Mouse (Mus musculus): Measurements from ENCODE around the gene Mical2. TPM values are rescaled to one million over a fixed set of nuclear protein-coding genes. Genes with fewer than 3 reads are reported as not detected.

Gene Mical2
- total and polyA plus RNA-seq, 3 experiments: 3.8 to 14.3 (median 10.6) TPM

DNA sequence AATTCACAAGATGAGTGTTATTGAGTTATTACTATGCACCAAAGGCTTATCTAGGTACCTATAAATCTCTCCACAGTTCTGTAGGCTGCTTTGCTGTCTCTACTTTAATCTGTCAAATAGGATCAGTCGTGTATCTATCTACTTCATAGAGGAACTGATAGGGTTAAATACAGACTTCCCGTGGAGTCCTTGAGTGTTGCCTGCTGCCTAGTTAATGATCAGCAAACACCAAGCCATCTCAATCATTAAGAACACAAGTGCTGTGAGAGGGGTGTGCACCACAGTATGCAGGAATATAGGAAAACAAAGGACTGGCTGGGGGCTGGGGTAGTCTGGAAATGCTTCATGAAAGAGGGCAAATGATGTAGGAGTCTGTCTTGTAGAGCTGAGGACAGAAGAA lies 50.2 kb downstream of the Mical2 start:
- no peak for DNase-seq

DNA sequence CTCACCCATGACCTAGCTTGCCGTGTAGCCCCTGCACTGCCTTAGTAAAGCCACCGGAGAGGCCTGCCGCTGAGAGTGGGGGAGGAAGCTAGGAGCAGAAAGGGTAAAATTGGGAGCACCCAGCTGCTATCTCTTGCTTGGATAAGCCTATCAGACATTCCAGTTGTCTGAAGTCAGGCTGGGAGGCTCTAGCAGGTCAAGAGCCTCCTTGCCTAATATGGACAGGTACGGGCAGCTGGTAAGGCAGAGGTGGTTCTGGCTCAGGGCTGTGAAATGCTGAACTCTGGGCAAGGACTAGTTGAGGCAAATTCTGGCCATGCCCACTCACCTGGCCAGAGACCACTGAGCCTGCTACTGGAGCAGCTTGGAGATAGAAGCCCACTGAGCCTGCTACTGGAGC lies 51.2 kb downstream of the Mical2 start:
- no peak for DNase-seq

GRCm38 (mm10) chr7:112278648-112279047 lies 53.0 kb downstream of the Mical2 start:
- no peak for DNase-seq

GRCm38 (mm10) chr7:112280474-112280873 lies 54.8 kb downstream of the Mical2 start:
- DNase-seq: no peak

DNA sequence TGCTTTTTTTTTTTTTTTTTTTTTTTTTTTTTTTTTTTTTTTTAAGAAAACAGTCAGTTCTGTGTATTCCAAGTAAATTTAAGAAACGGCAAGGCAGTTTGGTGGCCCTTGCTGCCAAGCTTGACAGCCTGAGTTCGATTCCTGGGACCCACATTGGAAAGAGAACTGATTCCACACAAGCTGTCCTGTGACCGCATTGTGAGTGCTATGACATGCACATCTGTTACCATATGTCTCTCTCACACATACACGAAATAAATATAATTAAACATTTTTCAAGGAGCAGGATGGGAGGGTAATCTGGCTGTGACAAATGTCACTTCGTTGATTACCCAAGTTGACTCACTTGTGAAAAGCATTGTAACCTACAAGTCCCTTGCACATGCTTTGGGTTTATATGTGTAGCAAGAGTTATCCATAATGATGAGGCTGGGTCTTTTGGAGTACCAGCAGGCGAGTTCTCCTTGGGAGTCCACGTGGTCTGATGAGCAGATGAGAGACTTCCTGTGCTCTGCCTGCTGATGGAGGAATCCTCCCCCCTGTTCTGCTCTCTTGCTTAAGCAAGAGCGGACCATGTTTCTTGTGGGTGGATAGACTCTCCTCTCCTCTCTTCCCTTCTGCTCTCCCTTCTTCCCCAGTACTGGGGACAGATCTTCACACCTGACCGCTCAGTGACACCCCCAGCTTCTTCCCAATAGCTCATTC lies 58.1 kb downstream of the Mical2 start:
- DNase-seq: no peak

DNA sequence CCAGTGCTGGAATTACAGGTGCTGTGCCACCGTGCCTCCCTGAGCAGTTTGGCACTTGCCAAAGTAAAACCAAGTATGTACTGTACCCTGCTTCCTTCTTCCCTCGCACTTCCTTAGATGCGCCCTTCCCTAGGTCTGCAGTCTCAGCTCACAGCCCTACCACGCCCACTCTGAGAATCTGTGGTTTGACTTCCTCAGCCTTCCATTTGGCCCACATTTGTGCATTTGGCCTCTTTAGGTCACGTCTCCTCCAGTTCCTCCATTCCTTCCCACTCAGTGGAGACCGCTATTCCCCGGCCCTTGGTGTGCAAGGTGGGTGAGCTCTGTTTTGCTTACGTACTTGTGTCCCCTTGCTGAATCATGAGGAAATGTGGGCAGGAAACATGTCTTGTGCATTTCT lies 59.9 kb downstream of the Mical2 start:
- no peak for DNase-seq

GRCm38 (mm10) chr7:112288352-112289107 lies 62.9 kb downstream of the Mical2 start:
- DNase-seq: peak; percentile 83

DNA sequence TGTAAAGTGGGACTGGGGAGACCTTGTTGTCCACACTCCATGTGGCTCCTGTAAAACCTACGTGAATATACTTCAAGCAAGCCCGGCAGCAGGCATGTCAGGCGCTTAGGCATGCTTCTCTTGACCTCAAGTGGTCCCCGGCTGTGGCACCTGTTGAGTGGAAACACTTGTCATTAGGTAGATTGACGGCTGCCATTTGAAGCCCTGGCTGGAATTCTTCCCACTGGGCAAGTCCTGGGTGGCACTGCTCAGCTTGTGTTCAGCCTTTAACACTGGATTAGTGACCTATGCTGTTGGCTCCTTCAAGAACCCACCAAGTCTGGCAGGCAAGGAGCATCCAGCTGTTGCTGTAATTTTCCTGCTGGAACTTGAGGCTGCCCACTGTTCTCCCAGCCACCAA lies 63.9 kb downstream of the Mical2 start:
- peak; percentile 17 for DNase-seq

DNA sequence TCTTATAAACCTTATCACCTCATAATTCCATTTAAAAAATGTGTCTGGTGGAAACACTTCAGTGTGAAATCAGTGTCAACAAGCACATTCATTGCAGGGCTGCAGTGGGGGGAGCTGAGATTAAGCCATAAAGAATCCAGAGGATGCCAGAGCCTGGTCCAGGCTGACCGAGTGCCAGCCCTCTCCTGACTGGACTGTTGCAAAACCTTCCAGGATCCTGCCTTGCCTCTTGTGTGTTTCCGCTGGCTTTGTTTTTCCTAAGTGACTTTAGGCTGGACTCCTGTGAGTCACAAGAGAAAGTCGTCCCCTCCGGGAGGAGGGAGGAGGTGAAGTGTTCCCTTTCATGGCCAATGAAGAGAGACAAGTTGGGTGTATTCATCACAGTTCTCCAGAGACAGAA lies 64.3 kb downstream of the Mical2 start:
- DNase-seq: peak; percentile 80

- DNase-seq: no peak
These were observed 67.9 kb downstream of the Mical2 start for GRCm38 (mm10) chr7:112293456-112294104.

DNA sequence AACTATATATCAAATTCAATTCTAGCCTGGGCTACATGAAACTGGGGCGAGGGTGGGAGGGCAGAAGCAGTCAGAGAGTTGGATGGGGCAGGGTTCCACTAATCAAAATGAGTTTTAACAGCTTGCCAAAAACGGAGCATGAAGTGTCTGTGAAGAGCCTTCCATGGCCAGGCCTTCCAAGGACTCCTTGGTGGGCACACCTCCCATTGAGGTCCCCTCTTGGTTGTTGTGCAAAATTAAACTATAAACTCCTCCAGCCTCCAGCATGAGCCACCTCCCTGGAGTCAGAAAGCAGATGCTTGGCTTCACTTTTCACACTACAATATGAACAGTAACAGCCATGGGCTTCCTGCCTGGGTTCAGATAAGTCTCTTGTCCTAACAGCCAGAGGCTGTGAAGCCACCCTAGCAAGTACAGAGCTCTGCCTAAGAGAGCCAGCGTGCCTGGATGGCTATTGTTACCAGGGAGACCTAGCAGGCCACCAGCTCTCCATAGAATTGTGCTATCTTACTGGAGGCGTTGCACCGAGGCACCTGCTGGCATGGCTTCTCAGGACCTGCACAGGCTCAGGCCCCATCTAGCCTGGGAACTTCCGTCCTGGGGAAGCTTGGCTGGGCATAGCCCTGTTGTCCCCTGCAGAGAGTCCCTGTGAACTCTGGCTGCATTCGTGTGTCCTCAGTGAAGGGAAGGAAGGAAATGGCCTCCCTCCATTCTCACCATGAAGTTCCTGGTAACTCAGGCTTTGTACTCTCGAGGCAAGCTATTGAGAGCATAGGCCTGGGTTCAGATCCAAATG lies 70.0 kb downstream of the Mical2 start:
- DNase-seq: no peak

DNA sequence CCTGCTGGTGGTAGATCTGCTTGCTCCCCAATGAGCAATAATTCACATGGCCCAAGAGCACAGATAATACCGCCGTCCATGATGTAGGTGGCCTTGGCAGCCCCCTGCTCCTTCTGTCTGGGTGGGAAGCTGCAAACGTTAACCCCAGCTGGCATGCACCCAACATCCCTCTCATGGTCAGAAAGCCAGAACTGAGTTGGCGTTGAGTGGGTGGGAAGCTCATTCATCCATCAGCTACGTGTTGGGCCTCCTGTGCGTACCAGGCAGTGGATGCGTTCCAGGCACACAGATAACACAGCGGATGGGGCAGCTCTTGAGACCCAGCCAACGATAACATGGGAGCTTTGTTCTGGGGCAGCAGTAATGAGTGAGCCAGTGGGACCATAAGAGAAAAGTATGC lies 72.4 kb downstream of the Mical2 start:
- peak; percentile 70 for DNase-seq

GRCm38 (mm10) chr7:112298871-112299422 lies 73.3 kb downstream of the Mical2 start:
- DNase-seq: peak; percentile 20

- no peak for DNase-seq
These were observed 74.0 kb downstream of the Mical2 start for GRCm38 (mm10) chr7:112299521-112300096.

GRCm38 (mm10) chr7:112300141-112300540 lies 74.5 kb downstream of the Mical2 start:
- no peak for DNase-seq

GRCm38 (mm10) chr7:112301052-112301451 lies 75.4 kb downstream of the Mical2 start:
- no peak for DNase-seq

- no peak for DNase-seq
These were observed 78.7 kb downstream of the Mical2 start for GRCm38 (mm10) chr7:112304382-112304781.

DNA sequence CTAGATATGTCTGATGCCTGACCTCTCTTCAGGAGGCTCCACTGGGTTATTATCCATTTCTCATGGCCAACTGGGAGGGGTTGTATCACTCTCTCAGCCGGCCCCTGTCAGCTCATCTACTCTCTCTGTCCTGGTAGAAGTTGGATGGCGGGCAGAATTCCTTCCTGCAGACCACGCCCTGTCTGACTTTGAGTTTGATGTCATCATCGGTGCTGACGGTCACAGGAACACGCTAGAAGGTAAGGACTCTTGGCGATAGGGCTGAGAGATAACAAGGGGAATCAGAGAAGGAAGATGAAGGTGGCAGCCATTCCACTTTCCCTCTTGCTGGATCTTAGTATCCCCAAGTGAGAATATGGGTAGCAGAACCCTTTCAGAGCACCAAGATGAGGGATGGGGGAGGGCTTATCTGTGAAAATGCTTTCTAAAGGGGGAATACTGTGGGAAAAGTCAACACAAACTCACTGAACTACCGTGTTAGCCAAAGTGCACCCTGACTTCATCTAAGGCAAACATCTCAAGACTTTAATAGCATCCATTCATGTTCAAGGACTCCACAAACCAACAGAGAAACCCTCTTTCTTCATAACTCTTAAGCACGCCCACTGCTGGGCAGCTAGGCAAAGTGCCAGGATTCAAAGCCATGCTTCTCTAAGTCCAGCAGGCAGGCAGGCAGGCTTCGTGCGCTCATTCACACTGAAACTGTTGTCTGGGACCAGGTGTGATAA lies 83.8 kb downstream of the Mical2 start:
- no peak for DNase-seq

DNA sequence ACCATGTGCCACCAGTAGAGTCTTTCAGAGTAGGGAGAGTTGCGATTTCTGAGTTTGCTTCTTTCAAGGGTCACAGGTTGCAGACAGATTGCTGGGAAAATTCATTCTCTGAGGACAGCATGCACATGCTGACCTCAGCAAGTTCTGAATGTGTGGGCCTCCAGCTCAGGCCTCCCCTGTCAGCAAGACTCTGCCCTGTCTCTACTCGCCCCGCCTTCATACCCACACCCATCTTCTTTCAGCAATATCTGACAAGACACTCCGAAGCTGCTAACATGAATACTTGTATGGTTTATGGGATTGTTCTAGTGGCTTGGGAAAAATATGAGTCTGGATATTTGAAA lies 84.3 kb downstream of the Mical2 start:
- no peak for DNase-seq

DNA sequence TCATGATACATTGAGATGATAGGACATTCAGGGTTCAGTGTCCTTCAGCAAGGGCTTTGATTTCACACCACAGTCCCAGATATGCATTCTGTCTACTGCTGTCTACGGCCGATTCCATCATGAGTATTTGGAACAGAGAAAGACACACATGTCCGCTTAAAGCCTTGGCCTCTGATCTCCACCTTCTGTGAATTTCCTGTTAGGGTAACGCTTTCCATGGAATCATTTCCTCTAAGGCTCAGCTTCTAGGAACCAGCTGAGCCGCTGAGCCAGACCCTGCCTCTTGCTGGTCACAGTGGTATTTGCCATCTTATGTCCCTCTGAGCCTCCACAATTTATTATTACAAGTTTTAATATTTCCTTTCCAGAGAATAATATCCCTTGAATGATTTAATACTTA lies 87.6 kb downstream of the Mical2 start:
- no peak for DNase-seq

DNA sequence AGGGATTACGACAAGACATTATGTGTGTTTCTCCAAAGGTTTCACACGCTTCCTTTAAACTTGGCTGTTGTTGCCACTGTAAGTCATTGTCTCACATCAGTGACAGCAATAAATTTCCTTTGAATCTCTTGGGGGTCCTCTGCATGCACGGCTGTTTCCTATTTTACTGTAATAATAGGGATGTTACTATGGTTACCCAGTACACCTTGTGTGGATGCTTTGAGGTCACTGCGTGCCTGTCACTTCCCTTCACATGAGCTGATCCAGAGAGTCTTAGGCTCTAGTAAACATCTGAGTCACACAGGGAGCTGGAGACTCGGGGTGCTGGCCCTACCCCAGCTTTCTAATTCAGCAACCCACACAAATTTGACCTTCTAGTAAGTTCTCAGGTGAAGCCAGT lies 88.0 kb downstream of the Mical2 start:
- no peak for DNase-seq

Measured in adrenal gland, adult 2 months (tissue).